Mouse (Mus musculus) forebrain, embryonic 14.5 days (tissue): Measurements from ENCODE around the gene Cdh1. TPM values are rescaled to one million over a fixed set of nuclear protein-coding genes. Genes with fewer than 3 reads are reported as not detected.

Experiments
- ATAC-seq: fragments of 200-750 bp; cut with Nextera tagmentation; 2 replicates; pipeline ENCODE4 v1.8.0; 2017; ENCODE audit warnings: mild to moderate bottlenecking, moderate library complexity
- DNase-seq: peaks from one replicate; pipeline ENCODE4 v3.0.0-alpha.2; 2015; ENCODE audit warnings: low spot score
- H3K27ac ChIP-seq: fragments of 300-500 bp; sonication (generic); 2 replicates; pipeline ENCODE4 v1.5.1; 2014; ENCODE audit warnings: low read depth, mild to moderate bottlenecking, control low read depth, low read length, moderate library complexity
- H3K27me3 ChIP-seq: fragments of 300-500 bp; sonication (generic); replicated peaks from 2 replicates; pipeline ENCODE4 v1.6.1; 2014; ENCODE audit warnings: low read length, control low read depth, mixed read lengths; ENCODE audit not compliant: control insufficient read depth, insufficient read depth
- H3K36me3 ChIP-seq: fragments of 300-500 bp; sonication (generic); 2 replicates; pipeline ENCODE4 v1.6.1; 2014; ENCODE audit warnings: low read length, control low read depth; ENCODE audit not compliant: control insufficient read depth, insufficient read depth
- H3K4me1 ChIP-seq: fragments of 300-500 bp; sonication (generic); 2 replicates; pipeline ENCODE4 v1.6.1; 2014; ENCODE audit warnings: antibody characterized with exemption, low read length, control low read depth; ENCODE audit not compliant: control insufficient read depth, insufficient read depth
- H3K4me2 ChIP-seq: fragments of 300-500 bp; sonication (generic); 2 replicates; pipeline ENCODE4 v1.6.1; 2014; ENCODE audit warnings: mild to moderate bottlenecking, control low read depth, low read length
- H3K4me3 ChIP-seq: fragments of 300-500 bp; sonication (generic); 2 replicates; pipeline ENCODE4 v1.5.1; 2014; ENCODE audit warnings: low read depth, low read length, control low read depth
- H3K9ac ChIP-seq: fragments of 300-500 bp; sonication (generic); 2 replicates; pipeline ENCODE4 v1.6.1; 2014; ENCODE audit warnings: mild to moderate bottlenecking, low read length, control low read depth, moderate library complexity
- H3K9me3 ChIP-seq: fragments of 300-500 bp; sonication (generic); replicated peaks from 2 replicates; pipeline ENCODE4 v1.6.1; 2016; ENCODE audit warnings: low read length, control low read depth, mixed read lengths; ENCODE audit not compliant: control insufficient read depth
- whole genome bisulfite sequencing: fragments of 180-500 bp; shearing (Covaris S2); extraction: QIAGEN DNeasy Blood & Tissue Kit; methylation state at CpG from one replicate; pipeline ENCODE4 v1.1.7; 2014; 5-methylcytosine and 5-hydroxymethylcytosine counted together
- polyA plus RNA-seq: library from polyadenylated mRNA; unstranded; fragments of >200 nt; fragmentation: Nextera tagmentation; extraction: Ambion mirVana; gene quantifications from 2 replicates; pipeline ENCODE4 v1.2.1, GENCODE M21; 2014

Gene Cdh1
- polyA plus RNA-seq, 1 experiment from 2014 or later = 1.9 TPM

DNA sequence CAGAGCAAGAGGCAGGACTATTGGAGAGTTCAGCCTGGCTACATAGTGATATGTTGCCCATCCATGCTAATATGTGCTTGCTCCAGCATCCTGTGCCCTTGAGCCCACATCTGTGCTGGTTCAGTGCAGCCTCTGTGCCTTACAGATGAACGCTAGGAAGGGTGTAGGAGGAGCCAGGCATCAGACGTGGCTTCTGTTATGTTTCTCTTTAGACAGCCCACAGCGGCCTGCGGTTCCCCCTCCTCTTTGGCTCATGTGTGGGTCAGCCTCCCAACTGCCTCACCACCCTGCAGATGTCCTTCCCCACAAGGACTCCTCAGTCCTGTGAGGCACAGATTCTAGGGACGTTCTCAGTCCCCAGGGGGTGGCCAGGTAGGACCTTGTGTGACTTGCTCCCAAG is 32.1 kb downstream of the Cdh1 start:
- H3K4me3 ChIP-seq = no peak overlapping the region
- no peak overlapping the region for H3K27ac ChIP-seq
- H3K36me3 ChIP-seq = no peaks in the 10 kb centered on the region
- ATAC-seq (no peak), DNase-seq (no peak)
- no peak overlapping the region for H3K4me2 ChIP-seq
- H3K9me3 ChIP-seq = no peaks in the 10 kb centered on the region
- no peaks in the 10 kb centered on the region for H3K27me3 ChIP-seq
- no peaks in the 10 kb centered on the region for H3K4me1 ChIP-seq
- WGBS = 31% methylated on average over 5 of the region's 5 CpGs
- no peak overlapping the region for H3K9ac ChIP-seq

DNA sequence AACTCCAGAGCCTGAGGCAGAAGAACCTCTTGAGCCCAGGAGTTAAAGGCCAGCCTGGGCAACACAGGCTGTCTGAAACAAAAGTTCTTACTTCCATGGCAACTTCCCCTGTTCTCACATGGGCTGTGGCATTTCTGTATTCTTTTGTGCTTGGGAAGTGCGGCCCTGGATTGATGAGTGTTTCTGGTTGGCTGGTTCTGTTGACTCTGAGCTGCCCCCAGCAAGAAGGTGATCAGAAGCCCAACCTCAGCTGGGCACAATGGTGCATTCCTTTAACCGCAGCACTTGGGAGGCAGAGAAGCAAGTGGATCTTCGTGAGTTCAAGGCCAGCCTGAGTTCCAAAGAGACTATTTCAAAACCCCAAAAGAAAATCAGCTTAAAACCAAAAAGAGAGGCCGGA is 34.3 kb downstream of the Cdh1 start:
- Histone ChIP-seq H3K27me3 (no peaks in the 10 kb centered on the region), H3K4me2 (no peak overlapping the region), H3K9ac (no peak overlapping the region), H3K36me3 (no peaks in the 10 kb centered on the region), H3K9me3 (no peaks in the 10 kb centered on the region), H3K27ac (no peak overlapping the region), H3K4me1 (no peaks in the 10 kb centered on the region), H3K4me3 (no peak overlapping the region)
- WGBS = 68% methylated on average over 4 of the region's 4 CpGs
- ATAC-seq (no peak), DNase-seq (no peak)

DNA sequence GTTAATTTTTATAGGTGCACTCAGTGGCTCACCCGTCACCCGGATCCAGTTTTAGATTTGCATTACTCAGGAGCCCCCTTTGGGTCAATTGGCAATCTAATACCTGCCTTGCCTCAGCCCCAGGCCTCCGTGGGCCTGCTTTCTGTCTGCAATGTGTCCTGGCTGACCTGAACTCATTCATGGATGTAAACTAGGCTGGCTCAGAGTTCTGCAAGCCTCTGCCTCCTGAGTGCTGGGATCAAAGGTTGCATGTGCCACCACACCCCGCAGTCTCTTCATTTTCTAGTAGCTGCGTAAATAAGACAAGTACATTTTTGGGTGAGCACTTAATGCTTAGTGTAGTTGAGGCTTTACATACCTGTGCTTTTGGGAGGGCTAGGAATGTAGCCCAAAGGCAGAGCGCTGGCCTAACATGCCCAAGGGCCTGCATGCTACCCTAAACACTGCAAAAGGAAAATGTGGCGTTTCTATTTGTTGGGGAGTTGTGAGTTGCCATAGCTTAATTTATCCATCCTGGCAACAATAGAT is 35.7 kb downstream of the Cdh1 start:
- DNase-seq (no peak), ATAC-seq (no peak)
- Histone ChIP-seq H3K36me3 (no peaks in the 10 kb centered on the region), H3K27ac (no peak overlapping the region), H3K9ac (no peak overlapping the region), H3K4me3 (no peak overlapping the region), H3K4me2 (no peak overlapping the region), H3K27me3 (no peaks in the 10 kb centered on the region), H3K4me1 (no peaks in the 10 kb centered on the region), H3K9me3 (no peaks in the 10 kb centered on the region)
- WGBS = 91% methylated on average over 7 of the region's 7 CpGs

DNA sequence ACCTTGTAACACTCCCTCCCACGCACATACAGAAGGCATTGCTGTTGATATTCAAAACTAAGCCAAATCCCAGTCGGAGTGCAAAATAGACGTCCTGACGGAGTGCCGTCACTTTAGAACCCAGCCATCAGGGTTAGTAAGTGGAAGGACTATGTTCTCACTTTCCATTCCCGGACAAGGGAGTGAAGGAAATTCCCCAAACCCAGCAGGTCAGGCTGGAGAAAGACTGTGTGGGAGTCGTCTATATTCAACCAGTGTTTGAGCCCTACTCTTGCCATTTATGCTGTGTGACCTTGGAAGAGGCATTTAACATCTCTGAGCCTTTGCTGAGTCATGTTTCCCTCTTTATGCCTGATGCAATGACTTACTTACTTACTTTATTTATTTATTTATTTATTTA is 37.1 kb downstream of the Cdh1 start:
- no peak overlapping the region for H3K4me3 ChIP-seq

DNA sequence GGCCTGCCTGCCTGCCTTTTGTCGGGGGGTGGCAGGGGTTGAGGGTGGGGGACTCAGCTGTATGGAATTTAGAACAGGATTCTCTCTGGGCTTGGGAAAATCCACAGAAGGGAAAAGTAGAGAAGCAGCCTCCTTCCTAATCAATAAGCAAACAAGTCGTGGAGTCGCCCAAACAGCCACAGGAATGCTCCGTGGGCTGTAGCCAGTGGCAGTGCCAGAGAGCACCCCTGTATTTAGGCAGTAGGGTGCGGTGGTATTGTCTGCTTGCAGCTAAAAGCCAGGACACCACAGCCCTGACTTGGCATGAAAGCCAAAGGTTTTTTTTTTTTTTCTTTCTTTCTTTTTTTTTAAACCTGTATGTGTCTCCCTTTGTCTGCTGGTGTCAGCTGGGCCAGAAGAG is 37.8 kb downstream of the Cdh1 start:
- H3K27me3 ChIP-seq = no peaks in the 10 kb centered on the region
- DNase-seq (no peak), ATAC-seq (no peak)
- no peak overlapping the region for H3K4me2 ChIP-seq
- no peaks in the 10 kb centered on the region for H3K36me3 ChIP-seq
- H3K9ac ChIP-seq = no peak overlapping the region
- no peaks in the 10 kb centered on the region for H3K4me1 ChIP-seq
- no peaks in the 10 kb centered on the region for H3K9me3 ChIP-seq
- WGBS = 88% methylated on average over 5 of the region's 5 CpGs
- H3K27ac ChIP-seq = no peak overlapping the region
- no peak overlapping the region for H3K4me3 ChIP-seq

More for the DNA sequence above, 37.1 kb downstream of the Cdh1 start:
- ATAC-seq (no peak), DNase-seq (no peak)
- H3K4me1 ChIP-seq = no peaks in the 10 kb centered on the region
- no peak overlapping the region for H3K9ac ChIP-seq
- no peaks in the 10 kb centered on the region for H3K36me3 ChIP-seq
- H3K4me2 ChIP-seq = no peak overlapping the region
- H3K27me3 ChIP-seq = no peaks in the 10 kb centered on the region
- H3K27ac ChIP-seq = no peak overlapping the region
- H3K9me3 ChIP-seq = no peaks in the 10 kb centered on the region
- WGBS = 93% methylated on average over 7 of the region's 7 CpGs

DNA sequence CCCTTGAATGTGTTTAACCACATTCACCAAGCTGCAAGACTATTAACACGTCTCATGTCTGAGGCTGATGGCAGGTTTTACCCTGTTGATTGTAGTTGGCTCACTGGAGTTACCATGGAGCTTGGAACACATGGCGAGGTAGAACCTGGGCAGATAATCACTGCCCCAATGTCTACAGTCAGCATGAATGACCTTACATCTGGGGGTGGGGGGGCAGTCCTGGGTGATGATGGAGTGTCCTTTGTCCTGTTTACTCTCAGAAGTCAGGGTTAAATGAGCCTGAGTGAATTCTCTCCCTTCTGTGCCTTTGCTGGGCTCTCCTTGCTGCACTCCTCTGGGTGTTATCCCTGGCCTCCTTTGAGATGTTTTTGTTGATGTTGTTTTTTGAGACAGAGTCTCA is 39.0 kb downstream of the Cdh1 start:
- 79% methylated on average over 2 of the region's 2 CpGs for WGBS
- ATAC-seq = no peak
- Histone ChIP-seq H3K9me3 (no peaks in the 10 kb centered on the region), H3K4me1 (no peaks in the 10 kb centered on the region), H3K27me3 (no peaks in the 10 kb centered on the region), H3K27ac (no peak overlapping the region), H3K36me3 (no peaks in the 10 kb centered on the region), H3K4me2 (no peak overlapping the region), H3K9ac (no peak overlapping the region), H3K4me3 (no peak overlapping the region)
- DNase-seq = no peak

DNA sequence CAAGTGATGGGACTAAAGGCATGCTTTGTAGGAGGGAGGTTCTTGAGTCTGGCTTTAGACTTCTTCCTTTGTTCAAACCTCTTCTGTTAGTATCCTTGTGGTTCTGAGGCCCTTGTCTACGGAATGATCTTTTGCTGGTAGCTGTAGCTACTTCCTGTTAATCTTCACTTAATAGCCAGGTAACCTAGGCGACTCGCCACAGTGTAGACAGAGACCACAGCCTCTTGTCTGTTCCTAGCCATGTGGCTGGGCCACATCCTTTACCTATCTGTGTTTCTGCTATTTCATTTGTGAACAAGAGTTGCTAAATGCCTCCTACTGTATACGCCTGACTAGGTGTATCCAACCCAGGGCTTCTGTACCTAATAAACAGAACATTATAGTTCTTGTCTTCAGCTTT is 39.9 kb downstream of the Cdh1 start:
- WGBS = 85% methylated on average over 4 of the region's 4 CpGs
- no peak overlapping the region for H3K9ac ChIP-seq
- H3K27me3 ChIP-seq = no peaks in the 10 kb centered on the region
- H3K4me3 ChIP-seq = no peak overlapping the region
- DNase-seq (no peak), ATAC-seq (no peak)
- H3K4me1 ChIP-seq = no peaks in the 10 kb centered on the region
- no peak overlapping the region for H3K27ac ChIP-seq
- no peak overlapping the region for H3K4me2 ChIP-seq
- H3K9me3 ChIP-seq = no peaks in the 10 kb centered on the region
- no peaks in the 10 kb centered on the region for H3K36me3 ChIP-seq

DNA sequence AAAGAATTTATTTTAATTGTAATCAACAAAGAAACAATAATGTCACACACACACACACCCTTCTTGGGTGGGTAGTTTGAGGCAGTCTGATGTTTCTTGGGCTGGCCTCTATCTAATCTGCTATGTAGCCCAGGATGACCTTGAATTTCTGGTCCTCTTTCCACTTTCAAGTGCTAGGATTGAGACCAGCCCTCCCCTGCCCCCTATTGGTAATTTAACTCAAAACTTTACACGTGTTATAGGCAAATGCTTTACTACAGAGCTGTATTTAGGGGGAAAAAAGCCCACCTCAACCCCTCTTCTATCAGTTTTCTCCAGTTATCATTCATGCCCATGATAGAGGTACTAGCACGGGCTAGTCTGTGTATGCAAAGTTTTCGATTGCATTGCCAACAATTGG is 41.8 kb downstream of the Cdh1 start:
- ATAC-seq = no peak
- H3K9ac ChIP-seq = no peak overlapping the region
- no peaks in the 10 kb centered on the region for H3K4me1 ChIP-seq
- no peak overlapping the region for H3K4me3 ChIP-seq
- H3K27ac ChIP-seq = no peak overlapping the region
- H3K4me2 ChIP-seq = no peak overlapping the region
- no peaks in the 10 kb centered on the region for H3K27me3 ChIP-seq
- no peaks in the 10 kb centered on the region for H3K9me3 ChIP-seq
- no peak for DNase-seq
- 46% methylated on average over 3 of the region's 3 CpGs for WGBS
- H3K36me3 ChIP-seq = no peaks in the 10 kb centered on the region

DNA sequence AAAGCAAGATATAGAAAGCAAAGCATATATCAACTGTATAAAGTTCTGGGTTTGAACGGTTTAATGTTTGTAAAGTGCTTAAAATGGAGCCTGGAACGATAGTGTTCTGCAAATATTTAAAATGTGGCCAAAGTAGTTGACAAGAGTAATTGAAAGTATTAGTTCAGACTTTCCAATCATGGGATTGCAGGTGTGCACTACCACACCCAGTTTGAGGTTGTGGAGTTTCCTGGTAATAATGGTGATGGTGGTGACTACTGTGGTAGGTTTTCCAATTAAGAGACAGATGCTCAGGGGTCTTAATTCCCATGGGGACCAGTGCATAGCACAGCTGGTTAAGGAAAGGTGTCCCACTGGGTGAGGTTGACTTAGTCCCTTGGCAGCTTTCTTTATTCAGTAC is 43.0 kb downstream of the Cdh1 start:
- no peak for ATAC-seq

More for the DNA sequence above, 43.0 kb downstream of the Cdh1 start:
- no peak for DNase-seq
- H3K27me3 ChIP-seq = no peaks in the 10 kb centered on the region
- no peaks in the 10 kb centered on the region for H3K9me3 ChIP-seq
- WGBS = 96% methylated on average over 2 of the region's 2 CpGs
- no peaks in the 10 kb centered on the region for H3K36me3 ChIP-seq
- H3K4me3 ChIP-seq = no peak overlapping the region
- H3K4me1 ChIP-seq = no peaks in the 10 kb centered on the region
- no peak overlapping the region for H3K4me2 ChIP-seq
- H3K9ac ChIP-seq = no peak overlapping the region
- H3K27ac ChIP-seq = no peak overlapping the region
